Mouse (Mus musculus) left cerebral cortex, adult 8-10 months (tissue): ENCODE measurements at regions not wholly inside any gene's neighbourhood (a gene's known extent, or its start where the extent isn't known, plus 50 kb on each side); places are given as distances from the start of the nearest gene placed in this dataset.

Source experiments
- DNase-seq, 2 experiments: peaks; one replicate each; pipeline ENCODE4 v3.0.0; 2022; ENCODE audit warnings: low spot score in 2 of 2

DNA sequence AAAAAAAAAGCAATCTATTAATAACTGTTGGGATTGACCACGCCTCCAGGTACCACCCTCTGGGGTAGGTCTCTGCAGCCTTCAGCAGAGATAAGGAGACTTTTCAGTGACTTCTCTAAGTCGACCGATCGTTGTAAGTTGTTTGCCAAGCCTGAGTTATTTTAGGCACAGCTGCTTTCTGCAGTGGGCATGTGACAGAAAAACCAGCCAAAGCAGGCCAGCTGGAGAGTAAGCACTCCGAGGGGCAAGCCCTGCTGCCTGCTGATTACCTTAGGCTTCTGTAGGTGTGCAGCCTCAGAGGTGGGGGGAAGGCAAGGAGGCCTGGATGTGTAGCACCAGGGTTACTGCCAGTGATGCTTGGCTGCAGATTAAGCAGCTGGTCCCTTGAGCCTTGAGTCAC, 246.0 kb downstream of the Cd83 start:
- peak in 1 of 2 experiments; percentile 14 for DNase-seq

GRCm38 (mm10) chr13:44037774-44038294, 253.3 kb downstream of the Cd83 start:
- no peak for DNase-seq

- peak in 1 of 2 experiments; percentile 15 for DNase-seq
Observed at GRCm38 (mm10) chr13:44038322-44038721, 253.7 kb downstream of the Cd83 start.

GRCm38 (mm10) chr13:44040640-44041039, 256.1 kb downstream of the Cd83 start:
- DNase-seq, result no peak

- no peak for DNase-seq
Observed at GRCm38 (mm10) chr13:44042730-44043493, 258.3 kb downstream of the Cd83 start.

DNA sequence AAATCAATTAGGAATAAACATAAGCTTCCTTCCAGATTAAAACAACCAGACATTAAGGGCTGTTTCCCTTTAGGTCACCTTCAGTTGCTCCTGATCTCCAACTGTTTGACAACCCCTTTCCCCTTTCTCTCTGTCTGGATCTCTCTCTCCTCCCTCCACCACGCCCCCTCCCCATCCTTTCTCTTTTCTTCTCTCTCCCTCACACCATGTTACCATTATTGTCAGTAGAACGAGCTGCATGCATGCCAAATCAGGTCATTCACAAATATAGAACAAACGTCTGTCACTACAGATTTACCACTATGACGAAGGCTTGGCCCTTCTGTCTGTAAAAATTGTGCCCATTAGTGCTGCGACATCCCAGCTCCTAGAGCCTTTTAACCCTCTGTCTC, 258.9 kb downstream of the Cd83 start:
- no peak for DNase-seq

GRCm38 (mm10) chr13:44044546-44045216, 260.1 kb downstream of the Cd83 start:
- no peak for DNase-seq

GRCm38 (mm10) chr13:44046436-44046835, 261.9 kb downstream of the Cd83 start:
- no peak for DNase-seq

- DNase-seq, result no peak
Observed at GRCm38 (mm10) chr13:44054157-44054556, 269.6 kb downstream of the Cd83 start.

GRCm38 (mm10) chr13:44055573-44056491, 271.3 kb downstream of the Cd83 start:
- DNase-seq, result peak in 1 of 2 experiments; percentile 23

DNA sequence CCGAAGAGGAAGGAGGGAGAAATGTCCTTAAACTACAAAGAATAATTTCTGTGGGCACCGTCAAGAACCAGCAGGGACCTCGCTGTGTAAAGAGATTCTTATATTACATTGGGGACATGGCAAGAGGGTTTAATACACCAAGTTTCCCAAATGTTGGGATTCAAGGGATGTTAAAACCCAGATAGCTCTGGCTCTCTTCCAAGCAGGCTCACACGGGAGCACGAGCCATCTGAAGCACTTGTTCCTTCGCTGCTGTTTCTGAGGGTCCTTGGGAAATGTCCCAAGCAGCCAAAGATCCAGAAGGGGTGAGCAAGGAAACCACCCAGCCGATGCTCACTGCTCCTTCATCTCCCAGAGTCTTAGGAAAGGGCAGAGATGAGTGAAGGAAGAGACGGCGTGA, 272.1 kb downstream of the Cd83 start:
- DNase-seq, result no peak

DNA sequence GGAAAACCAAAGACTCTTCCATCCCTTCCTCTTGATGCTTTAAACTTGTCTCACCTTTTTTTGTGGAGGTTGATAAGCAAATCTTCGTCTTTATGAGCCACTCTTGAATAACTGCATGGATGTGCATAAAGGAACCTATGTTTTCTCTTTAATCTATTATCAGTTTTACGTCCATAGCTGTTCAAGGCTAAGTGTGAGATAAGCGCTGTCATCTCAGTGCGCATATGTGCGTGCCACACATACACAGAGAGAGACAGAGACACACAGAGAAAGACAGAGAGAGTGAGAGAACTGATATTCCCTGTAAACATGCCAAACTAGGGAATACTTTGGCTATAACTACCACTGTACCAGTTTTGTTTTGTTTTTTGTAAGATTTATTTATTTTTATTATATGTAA, 273.0 kb downstream of the Cd83 start:
- DNase-seq, result no peak

DNA sequence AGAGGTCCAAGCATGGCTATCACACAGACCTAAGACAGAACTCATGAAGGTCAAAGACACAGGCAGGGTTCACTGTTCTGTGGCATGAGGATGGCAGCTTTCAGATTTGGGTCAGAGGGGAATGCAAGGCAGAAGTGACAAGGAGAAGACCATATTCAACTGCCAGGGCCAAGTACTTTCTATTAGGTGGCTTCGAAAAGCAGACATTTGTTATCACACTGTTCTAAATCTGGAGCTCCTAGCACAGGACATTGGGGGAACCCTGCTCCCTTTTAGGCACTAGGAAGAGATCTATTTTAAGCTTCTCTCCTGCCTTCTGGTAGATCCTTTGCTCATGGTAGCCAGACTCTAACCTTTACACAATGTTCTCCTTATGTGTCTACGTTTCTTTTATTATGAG, 273.7 kb downstream of the Cd83 start:
- DNase-seq, result no peak

DNA sequence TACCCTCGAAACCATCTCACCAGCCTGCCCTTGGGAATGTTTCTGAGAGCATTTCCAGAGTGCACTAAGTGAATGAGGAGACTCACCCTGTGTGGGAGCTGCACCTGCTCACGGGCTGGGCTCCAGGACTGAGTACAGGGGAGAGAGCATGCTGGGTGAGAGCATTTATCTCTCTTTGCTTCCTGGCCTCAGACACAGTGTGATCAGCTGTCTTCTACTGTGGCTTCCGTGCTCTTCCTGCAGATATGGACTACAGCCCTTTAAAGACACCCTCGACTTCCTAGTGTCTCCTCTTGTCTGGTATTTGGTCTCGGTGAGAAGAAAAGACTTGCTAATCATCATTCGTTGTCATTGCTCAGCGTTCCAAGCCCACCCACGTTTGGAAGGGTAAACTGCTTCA, 274.9 kb downstream of the Cd83 start:
- no peak for DNase-seq

DNA sequence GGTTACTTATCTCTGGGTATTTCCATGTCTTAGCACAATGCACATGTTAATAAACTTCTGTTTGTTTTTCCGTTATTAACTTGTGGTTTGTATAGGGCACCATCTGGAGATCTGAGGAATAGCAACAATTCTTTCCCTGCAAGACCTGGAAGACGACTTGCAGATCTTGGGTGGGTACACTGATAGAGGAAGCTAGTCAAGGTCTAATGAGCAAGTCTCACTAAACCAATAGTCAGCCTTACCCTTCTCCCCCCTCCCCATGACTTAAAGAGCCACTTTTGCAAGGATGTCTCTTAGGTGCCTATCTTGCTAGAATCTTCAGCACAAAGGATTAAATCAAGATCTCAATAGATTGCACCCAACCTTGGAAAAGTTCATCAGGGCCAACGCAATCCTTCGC, 276.7 kb downstream of the Cd83 start:
- no peak for DNase-seq

DNA sequence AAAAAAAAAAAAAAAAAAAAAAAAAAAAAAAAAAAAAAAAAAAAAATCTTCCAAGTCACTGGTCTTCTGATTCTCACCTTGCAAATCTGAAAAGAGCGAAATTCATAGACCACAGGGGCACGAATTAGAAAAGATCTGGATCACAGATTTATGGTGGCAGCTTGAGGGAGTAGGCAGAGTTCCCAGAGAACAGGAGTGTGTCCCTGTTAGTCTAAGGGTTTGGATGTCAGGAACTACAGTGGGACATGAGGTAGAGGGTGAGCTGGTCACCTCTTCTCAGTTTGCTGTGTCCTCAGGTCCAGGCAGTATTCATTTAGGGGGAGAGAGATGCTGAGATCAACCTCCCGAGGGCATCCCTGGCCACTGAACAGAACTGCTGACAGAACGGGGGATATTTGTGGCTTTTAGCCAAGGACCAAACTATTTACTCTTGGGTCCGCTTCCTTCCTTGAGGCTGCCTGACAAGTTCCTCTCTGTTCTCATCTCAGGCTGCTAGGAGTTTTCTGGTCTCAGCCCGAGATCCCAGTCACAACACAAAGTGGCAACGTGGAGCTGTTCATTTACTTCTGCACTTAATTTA, 277.2 kb downstream of the Cd83 start:
- no peak for DNase-seq

GRCm38 (mm10) chr13:44063317-44063716, 278.7 kb downstream of the Cd83 start:
- DNase-seq, result no peak

GRCm38 (mm10) chr13:44064026-44064425, 279.5 kb downstream of the Cd83 start:
- DNase-seq, result no peak

DNA sequence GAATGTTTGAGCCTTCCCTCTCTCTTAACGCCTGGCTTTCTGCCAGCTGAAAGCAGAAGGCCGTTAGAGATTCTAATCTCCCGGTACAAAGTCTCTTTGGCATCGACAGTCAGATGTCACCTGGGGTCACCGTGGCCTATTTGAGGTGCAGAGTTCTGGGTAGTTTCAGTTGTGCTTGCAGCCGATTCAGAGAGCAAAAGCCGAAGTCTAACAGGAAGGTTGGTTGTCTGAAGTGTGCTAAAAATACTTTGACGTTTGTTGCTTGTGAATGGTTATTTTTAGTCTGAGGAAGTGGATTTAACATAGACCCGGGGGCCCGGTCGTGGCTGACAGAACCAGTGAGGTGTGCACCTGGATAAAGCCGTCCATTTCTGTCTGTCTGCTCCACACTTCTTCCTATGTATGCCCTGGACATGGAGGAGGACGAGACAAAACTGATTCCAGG, 281.2 kb downstream of the Cd83 start:
- no peak for DNase-seq

DNA sequence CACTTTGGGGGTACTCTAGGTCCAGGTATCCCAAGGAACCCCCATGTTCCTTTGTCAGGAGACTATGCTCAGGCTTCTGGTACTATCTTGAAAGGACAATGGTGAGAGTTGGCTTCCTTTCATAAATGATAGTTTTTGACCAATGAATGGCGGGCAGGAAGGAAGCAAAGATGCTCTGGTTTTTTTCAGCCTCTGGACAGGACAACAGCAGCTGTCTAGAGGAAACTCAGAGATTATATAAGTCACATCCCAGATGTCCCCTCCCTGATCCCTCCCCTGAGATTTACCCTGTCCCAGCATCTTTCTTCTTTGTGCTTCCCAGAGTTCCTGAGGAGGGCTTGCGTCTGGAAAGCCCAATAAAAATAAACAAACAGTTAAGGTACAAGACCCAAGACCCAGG, 282.7 kb downstream of the Cd83 start:
- no peak for DNase-seq

- no peak for DNase-seq
Observed at GRCm38 (mm10) chr13:44068951-44069350, 284.4 kb downstream of the Cd83 start.
